Mouse (Mus musculus): ENCODE data around the gene A730071L15Rik. TPM values are rescaled to one million over a fixed set of nuclear protein-coding genes. Genes with fewer than 3 reads are reported as not detected.

Gene A730071L15Rik
- 0.14 and 0.43 TPM in 2 replicates for polyA plus RNA-seq (2016; fragmentation: Nextera tagmentation; extraction: Ambion mirVana)

- H3K27ac ChIP-seq = peak within 1 kb of the TSS; percentile 98
- peaks cover 24% of the 10 kb centered on the region for H3K4me1 ChIP-seq
- peak within 1 kb of the TSS; percentile 90 for H3K4me3 ChIP-seq
- WGBS = 1% methylated on average over 35 of the region's 35 CpGs
- H3K36me3 ChIP-seq = peaks cover 4% of the 10 kb centered on the region
- H3K27me3 ChIP-seq (ENCODE audit: insufficient read depth, poor library complexity, severe bottlenecking) = no peaks in the 10 kb centered on the region
- peak; percentile 78 for DNase-seq (ENCODE audit: low spot score)
- no peaks in the 10 kb centered on the region for H3K9me3 ChIP-seq
Observed at GRCm38 (mm10) chr11:6199410-6200086, at the start of gene A730071L15Rik. A730071L15Rik (plus strand) TSS chr11:6200029.

- H3K4me1 ChIP-seq = peaks cover 21% of the 10 kb centered on the region
- H3K4me3 ChIP-seq = no peak overlapping the region
- peaks cover 23% of the 10 kb centered on the region for H3K36me3 ChIP-seq
- no peak overlapping the region for H3K27ac ChIP-seq
- no peak for DNase-seq (ENCODE audit: low spot score)
- H3K9me3 ChIP-seq = no peaks in the 10 kb centered on the region
- WGBS = 81% methylated on average over 4 of the region's 4 CpGs
- H3K27me3 ChIP-seq (ENCODE audit: insufficient read depth, poor library complexity, severe bottlenecking) = no peaks in the 10 kb centered on the region
Observed at GRCm38 (mm10) chr11:6152864-6153263, 47.0 kb upstream of the A730071L15Rik start.

- DNase-seq (ENCODE audit: low spot score) = no peak
- H3K9me3 ChIP-seq = no peaks in the 10 kb centered on the region
- H3K27me3 ChIP-seq (ENCODE audit: insufficient read depth, poor library complexity, severe bottlenecking) = no peaks in the 10 kb centered on the region
- peaks cover 22% of the 10 kb centered on the region for H3K4me1 ChIP-seq
- peaks cover 14% of the 10 kb centered on the region for H3K36me3 ChIP-seq
- H3K27ac ChIP-seq = peak overlapping the region; percentile 74
- no peak overlapping the region for H3K4me3 ChIP-seq
- WGBS = 53% methylated on average over 3 of the region's 3 CpGs
Observed at GRCm38 (mm10) chr11:6154211-6154701, 45.6 kb upstream of the A730071L15Rik start.

- WGBS = 84% methylated on average over 5 of the region's 5 CpGs
- Histone ChIP-seq H3K27me3 (ENCODE audit: insufficient read depth, poor library complexity, severe bottlenecking) (no peaks in the 10 kb centered on the region), H3K9me3 (no peaks in the 10 kb centered on the region), H3K4me3 (no peak overlapping the region), H3K27ac (no peak overlapping the region), H3K4me1 (peaks cover 37% of the 10 kb centered on the region), H3K36me3 (no peaks in the 10 kb centered on the region)
- no peak for DNase-seq (ENCODE audit: low spot score)
Observed at GRCm38 (mm10) chr11:6156651-6157050, 43.2 kb upstream of the A730071L15Rik start.

GRCm38 (mm10) chr11:6157119-6157518 is 42.7 kb upstream of the A730071L15Rik start:
- no peaks in the 10 kb centered on the region for H3K27me3 ChIP-seq (ENCODE audit: insufficient read depth, poor library complexity, severe bottlenecking)
- H3K9me3 ChIP-seq = no peaks in the 10 kb centered on the region
- H3K4me1 ChIP-seq = peaks cover 37% of the 10 kb centered on the region
- H3K27ac ChIP-seq = no peak overlapping the region
- H3K36me3 ChIP-seq = no peaks in the 10 kb centered on the region
- DNase-seq (ENCODE audit: low spot score) = no peak
- WGBS = 54% methylated on average over 5 of the region's 5 CpGs
- H3K4me3 ChIP-seq = no peak overlapping the region

- Histone ChIP-seq H3K27me3 (ENCODE audit: insufficient read depth, poor library complexity, severe bottlenecking) (no peaks in the 10 kb centered on the region), H3K27ac (no peak overlapping the region), H3K36me3 (no peaks in the 10 kb centered on the region), H3K9me3 (no peaks in the 10 kb centered on the region), H3K4me1 (peaks cover 45% of the 10 kb centered on the region), H3K4me3 (no peak overlapping the region)
- DNase-seq (ENCODE audit: low spot score) = no peak
- WGBS = 87% methylated on average over 1 of the region's 1 CpGs
Observed at GRCm38 (mm10) chr11:6158515-6158914, 41.3 kb upstream of the A730071L15Rik start.

GRCm38 (mm10) chr11:6159704-6160275 is 40.0 kb upstream of the A730071L15Rik start:
- Histone ChIP-seq H3K36me3 (no peaks in the 10 kb centered on the region), H3K27me3 (ENCODE audit: insufficient read depth, poor library complexity, severe bottlenecking) (no peaks in the 10 kb centered on the region), H3K4me1 (peaks cover 34% of the 10 kb centered on the region), H3K9me3 (no peaks in the 10 kb centered on the region), H3K4me3 (no peak overlapping the region), H3K27ac (no peak overlapping the region)
- WGBS = 90% methylated on average over 4 of the region's 4 CpGs
- no peak for DNase-seq (ENCODE audit: low spot score)

GRCm38 (mm10) chr11:6160663-6161271 is 39.1 kb upstream of the A730071L15Rik start:
- no peak for DNase-seq (ENCODE audit: low spot score)
- 78% methylated on average over 3 of the region's 3 CpGs for WGBS
- no peak overlapping the region for H3K4me3 ChIP-seq

GRCm38 (mm10) chr11:6161549-6161948 is 38.3 kb upstream of the A730071L15Rik start:
- H3K4me1 ChIP-seq = peaks cover 30% of the 10 kb centered on the region
- no peaks in the 10 kb centered on the region for H3K9me3 ChIP-seq
- H3K36me3 ChIP-seq = no peaks in the 10 kb centered on the region
- no peak overlapping the region for H3K27ac ChIP-seq
- no peaks in the 10 kb centered on the region for H3K27me3 ChIP-seq (ENCODE audit: insufficient read depth, poor library complexity, severe bottlenecking)
- H3K4me3 ChIP-seq = no peak overlapping the region
- DNase-seq (ENCODE audit: low spot score) = no peak

More at GRCm38 (mm10) chr11:6160663-6161271, 39.1 kb upstream of the A730071L15Rik start:
- Histone ChIP-seq H3K9me3 (no peaks in the 10 kb centered on the region), H3K36me3 (no peaks in the 10 kb centered on the region), H3K27me3 (ENCODE audit: insufficient read depth, poor library complexity, severe bottlenecking) (no peaks in the 10 kb centered on the region), H3K4me1 (peaks cover 30% of the 10 kb centered on the region), H3K27ac (no peak overlapping the region)

- WGBS = 92% methylated on average over 3 of the region's 3 CpGs
- Histone ChIP-seq H3K4me3 (no peak overlapping the region), H3K27me3 (ENCODE audit: insufficient read depth, poor library complexity, severe bottlenecking) (no peaks in the 10 kb centered on the region), H3K4me1 (peaks cover 24% of the 10 kb centered on the region), H3K36me3 (no peaks in the 10 kb centered on the region), H3K27ac (no peak overlapping the region), H3K9me3 (no peaks in the 10 kb centered on the region)
- DNase-seq (ENCODE audit: low spot score) = no peak
Observed at GRCm38 (mm10) chr11:6163062-6163461, 36.8 kb upstream of the A730071L15Rik start.

GRCm38 (mm10) chr11:6163706-6164105 is 36.1 kb upstream of the A730071L15Rik start:
- 88% methylated on average over 12 of the region's 12 CpGs for WGBS
- Histone ChIP-seq H3K36me3 (no peaks in the 10 kb centered on the region), H3K27ac (no peak overlapping the region), H3K4me1 (peaks cover 24% of the 10 kb centered on the region), H3K9me3 (no peaks in the 10 kb centered on the region), H3K4me3 (no peak overlapping the region), H3K27me3 (ENCODE audit: insufficient read depth, poor library complexity, severe bottlenecking) (no peaks in the 10 kb centered on the region)
- no peak for DNase-seq (ENCODE audit: low spot score)

- Histone ChIP-seq H3K27ac (no peak overlapping the region), H3K4me3 (no peak overlapping the region), H3K9me3 (no peaks in the 10 kb centered on the region), H3K4me1 (peaks cover 27% of the 10 kb centered on the region), H3K27me3 (ENCODE audit: insufficient read depth, poor library complexity, severe bottlenecking) (no peaks in the 10 kb centered on the region), H3K36me3 (no peaks in the 10 kb centered on the region)
- WGBS = 91% methylated on average over 7 of the region's 7 CpGs
- DNase-seq (ENCODE audit: low spot score) = no peak
Observed at GRCm38 (mm10) chr11:6164781-6165180, 35.0 kb upstream of the A730071L15Rik start.

- no peak overlapping the region for H3K4me3 ChIP-seq
- DNase-seq (ENCODE audit: low spot score) = no peak
- no peaks in the 10 kb centered on the region for H3K36me3 ChIP-seq
- no peak overlapping the region for H3K27ac ChIP-seq
- no peaks in the 10 kb centered on the region for H3K9me3 ChIP-seq
- 91% methylated on average over 7 of the region's 7 CpGs for WGBS
- peaks cover 22% of the 10 kb centered on the region for H3K4me1 ChIP-seq
- H3K27me3 ChIP-seq (ENCODE audit: insufficient read depth, poor library complexity, severe bottlenecking) = no peaks in the 10 kb centered on the region
Observed at GRCm38 (mm10) chr11:6165391-6166081, 34.3 kb upstream of the A730071L15Rik start.

Data from heart, embryonic 10.5 days (tissue).